Mouse (Mus musculus) ovary, adult 18-20 months (tissue): ENCODE measurements around the gene 1700020N01Rik.

Experiments
- DNase-seq: peaks from one replicate; pipeline ENCODE4 v3.0.0; 2022; ENCODE audit warnings: low spot score, mixed read lengths

The 1700020N01Rik gene

GRCm38 (mm10) chr10:21669750-21670161 lies 76.8 kb downstream of the 1700020N01Rik start:
- DNase-seq = no peak

GRCm38 (mm10) chr10:21670168-21670567 lies 77.2 kb downstream of the 1700020N01Rik start:
- DNase-seq = no peak
